24 mouse cellular contexts compared by ENCODE assay signal in genomic region chr6:18338307-18338706, GRCm38 (mm10).
"Had no signal": no experiment of that assay in that cellular context is flagged by ENCODE, and none has a peak within 500 bp of the region (broad histone marks: within the 10 kb centered on the region; RNA-seq: fewer than 3 reads in every experiment).

No protein-coding gene starts in this region.

- H3K36me3 ChIP-seq: heart, embryonic 10.5 days; heart, embryonic 12.5 days; hindbrain, embryonic 10.5 days; hindbrain, embryonic 12.5 days; limb, embryonic 13.5 days; limb, embryonic 15.5 days had no signal

- DNase-seq: gastrocnemius, adult 2 months; gastrocnemius, postnatal 10 days; gastrocnemius, postnatal 25 days; heart, adult 18-20 months; heart, postnatal 10 days; heart, postnatal 4 days; kidney, adult 18-20 months; kidney, adult 8-10 months; kidney, postnatal 10 days; kidney, postnatal 25 days; kidney, postnatal 4 days; layer of hippocampus, adult 9-11 months; layer of hippocampus, postnatal 36 days; left cerebral cortex, postnatal 4 days had no signal

- H3K9me3 ChIP-seq: heart, embryonic 10.5 days; heart, embryonic 12.5 days; hindbrain, embryonic 10.5 days; hindbrain, embryonic 12.5 days; limb, embryonic 13.5 days; limb, embryonic 15.5 days had no signal

- H3K4me2 ChIP-seq: heart, embryonic 12.5 days; hindbrain, embryonic 12.5 days; hindbrain, embryonic 14.5 days; limb, embryonic 13.5 days; limb, embryonic 15.5 days had no signal

- H3K27me3 ChIP-seq: heart, embryonic 12.5 days; hindbrain, embryonic 12.5 days; limb, embryonic 13.5 days; limb, embryonic 15.5 days had no signal

- H3K4me1 ChIP-seq: heart, embryonic 10.5 days; heart, embryonic 12.5 days; hindbrain, embryonic 10.5 days; hindbrain, embryonic 12.5 days; limb, embryonic 13.5 days; limb, embryonic 15.5 days had no signal

- H3K4me3 ChIP-seq: gastrocnemius, adult 2 months; heart, embryonic 10.5 days; heart, embryonic 12.5 days; hindbrain, embryonic 10.5 days; hindbrain, embryonic 12.5 days; limb, embryonic 13.5 days; limb, embryonic 15.5 days had no signal

- H3K9ac ChIP-seq: heart, embryonic 12.5 days; hindbrain, embryonic 12.5 days; hindbrain, embryonic 14.5 days; limb, embryonic 13.5 days; limb, embryonic 15.5 days had no signal

- H3K27ac ChIP-seq: gastrocnemius, adult 2 months; heart, embryonic 10.5 days; hindbrain, embryonic 10.5 days; hindbrain, embryonic 12.5 days; hindbrain, embryonic 14.5 days; limb, embryonic 13.5 days; limb, embryonic 15.5 days had no signal

- ATAC-seq: hindbrain, embryonic 16.5 days; inflammation-experienced regulatory T-cells, adult 6 months; intestine, postnatal 0 days had no signal
